Mouse (Mus musculus) right cerebral cortex, adult 2 months (tissue): ENCODE results near the gene Dnajc9.

Experiments used
- DNase-seq, 2 experiments: peaks; one replicate each; pipeline ENCODE4 v3.0.0; 2021 to 2022; ENCODE audit warnings: low spot score in 2 of 2

Dnajc9 gene

DNA sequence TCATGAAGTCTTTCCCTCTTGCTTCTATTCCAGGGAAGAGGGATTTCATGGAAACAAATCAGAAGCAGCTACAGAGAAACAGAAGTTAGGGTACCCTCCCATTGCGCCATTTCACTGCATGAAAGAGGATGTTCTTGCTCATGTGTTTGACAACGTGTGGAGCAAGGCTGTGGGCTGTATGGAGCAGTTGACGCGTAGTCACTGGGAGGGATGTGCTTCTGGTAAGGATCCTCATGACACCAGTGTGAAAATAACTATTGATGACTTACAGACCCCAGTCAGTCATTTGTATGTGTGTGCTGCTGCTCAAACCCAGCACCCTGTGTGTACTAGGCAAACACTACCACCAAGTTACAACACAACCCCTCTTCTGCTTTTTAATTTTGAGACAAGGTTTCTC is 25.5 kb downstream of the Dnajc9 start:
- no peak for DNase-seq

DNA sequence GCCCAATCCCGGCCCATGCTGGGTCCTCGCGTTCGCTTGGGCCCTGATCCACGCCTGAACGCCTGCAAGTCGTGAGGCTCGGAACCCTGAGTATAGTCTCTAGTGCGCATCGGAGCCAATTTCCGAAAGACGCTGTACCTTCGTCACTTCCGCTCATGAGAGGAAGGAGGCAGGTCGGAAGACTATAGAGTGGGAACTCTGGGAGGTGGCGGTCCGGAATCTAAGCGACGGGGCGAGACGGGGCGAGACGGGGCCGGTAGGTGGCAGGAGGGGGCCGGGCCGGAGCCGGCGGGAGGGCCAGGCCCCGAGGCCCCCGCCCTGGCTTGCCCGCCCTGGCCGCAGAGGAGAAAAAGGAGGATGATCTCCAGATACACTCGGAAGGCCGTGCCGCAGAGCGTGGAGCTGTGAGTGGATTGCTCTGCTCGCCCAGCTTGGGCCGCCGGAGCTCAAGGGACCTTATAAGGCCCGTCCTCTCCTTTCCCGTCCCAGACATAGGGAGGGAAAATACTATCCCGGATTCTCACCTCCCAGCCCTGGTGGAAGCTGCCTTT is 40.6 kb downstream of the Dnajc9 start, which contains the start of the genes Ecd and Fam149b:
TSS of gene Ecd (minus strand) at position 131 of the 551 bp plus-strand sequence.
TSS of gene Fam149b (plus strand) at position 172 of the 551 bp plus-strand sequence.
- DNase-seq = peak; percentile 92 to 95

DNA sequence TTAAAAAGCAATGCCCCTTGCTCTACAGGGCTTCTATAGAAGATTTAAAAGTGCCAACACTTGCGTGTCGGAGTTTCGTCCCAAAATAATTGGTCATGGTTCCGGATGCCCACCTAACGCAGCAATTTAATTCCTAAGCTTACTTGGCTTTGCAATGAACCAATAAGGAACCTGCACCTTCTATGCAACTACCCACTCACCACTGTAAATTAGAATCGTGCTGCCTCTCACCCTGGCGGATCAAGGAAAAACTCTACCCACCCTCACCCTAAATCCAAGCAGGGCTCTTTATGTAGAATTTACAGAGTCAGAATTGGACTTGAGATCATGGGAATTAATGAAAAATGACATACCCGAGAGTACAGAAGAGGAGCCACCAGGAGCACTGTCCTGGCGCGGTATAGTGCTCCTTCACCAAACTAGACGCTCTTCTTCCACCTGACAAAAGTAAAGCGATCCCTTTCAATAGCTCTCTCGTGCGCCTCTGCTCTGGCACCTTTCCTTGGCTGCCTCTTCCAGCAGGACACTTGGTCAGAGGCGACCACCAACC is 41.2 kb downstream of the Dnajc9 start:
- peak in 1 of 2 experiments; percentile 32 for DNase-seq

DNA sequence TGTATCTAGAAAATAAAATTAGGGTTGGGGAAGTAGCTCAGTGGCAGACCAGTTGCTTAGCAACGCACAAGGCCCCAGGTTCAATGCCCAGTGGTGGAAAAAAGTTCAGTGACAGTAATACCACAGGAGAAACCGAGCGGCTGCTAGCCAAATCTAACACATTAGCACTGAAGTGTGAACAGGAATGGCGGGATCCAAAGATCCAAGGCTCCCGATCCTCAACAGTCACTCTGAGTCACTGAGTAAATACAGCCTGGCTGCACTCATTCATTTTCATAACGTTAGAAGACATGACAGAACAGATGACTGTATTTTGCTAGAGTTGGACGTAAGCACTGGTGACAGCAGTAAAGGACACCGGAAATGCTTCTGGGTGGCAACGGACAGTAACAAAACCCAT is 42.8 kb downstream of the Dnajc9 start:
- DNase-seq = peak in 1 of 2 experiments; percentile 9

DNA sequence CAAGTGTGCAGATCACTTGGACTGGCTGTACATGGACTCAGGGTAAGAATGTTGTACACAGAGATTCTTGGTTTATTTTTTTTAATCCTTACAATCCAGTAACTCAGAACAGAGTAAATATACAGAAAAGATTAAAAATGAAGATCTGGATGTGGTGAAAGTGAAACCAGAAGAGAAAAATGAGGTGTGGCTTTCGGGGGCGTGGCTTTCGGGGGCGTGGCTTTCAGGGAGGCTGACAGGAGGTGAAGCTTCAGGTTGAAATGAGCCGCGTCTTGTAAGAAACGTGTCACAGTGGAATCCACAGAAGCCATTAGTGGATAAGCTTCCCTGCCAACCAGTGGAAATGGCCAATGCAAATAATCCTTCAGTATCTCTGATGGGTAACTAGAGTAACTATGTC is 47.8 kb downstream of the Dnajc9 start:
- DNase-seq = no peak

DNA sequence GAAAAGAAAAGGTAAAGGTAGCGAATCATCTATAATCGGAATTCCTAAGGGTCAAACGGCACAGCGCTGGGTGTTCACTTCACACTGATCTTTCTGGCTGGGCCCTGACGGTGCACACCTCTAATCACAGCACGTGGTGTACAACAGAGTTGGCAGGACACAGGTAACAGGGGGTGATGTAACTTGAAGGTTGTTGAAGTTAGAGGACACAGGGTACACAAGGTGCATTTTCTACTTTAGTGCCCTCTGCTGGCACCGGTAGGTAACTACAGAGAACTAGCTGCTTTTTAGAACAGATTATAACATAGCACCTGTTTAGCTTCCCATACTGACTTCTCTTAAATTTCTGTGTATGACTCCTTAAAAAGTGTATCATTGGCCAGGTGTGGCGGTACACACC is 48.6 kb downstream of the Dnajc9 start:
- DNase-seq = no peak

DNA sequence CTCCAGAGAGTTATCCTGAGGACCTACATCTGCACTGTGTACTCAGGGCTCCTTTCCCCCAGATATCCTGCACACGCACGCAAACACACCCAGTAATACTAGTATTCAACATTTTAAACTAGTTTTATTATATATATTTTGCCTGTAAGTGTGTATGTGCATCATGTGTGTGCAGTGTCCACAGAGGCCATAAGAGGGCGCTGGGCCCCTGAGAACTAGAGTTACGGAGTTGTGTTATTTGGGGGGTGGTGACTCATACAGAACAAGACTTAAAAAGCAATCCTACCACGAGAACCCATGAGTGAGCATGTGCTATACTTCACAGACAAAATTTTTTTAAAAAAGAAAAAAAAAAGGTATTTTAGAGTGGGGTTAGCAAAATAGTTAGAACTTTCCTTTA is 49.3 kb downstream of the Dnajc9 start:
- DNase-seq = no peak
